Mouse (Mus musculus) cortical plate, adult 2 months (tissue): ENCODE measurements around the gene Atf5. TPM values are rescaled to one million over a fixed set of nuclear protein-coding genes. Genes with fewer than 3 reads are reported as not detected.

ENCODE experiments used
- H3K27ac ChIP-seq: fragments of 200-500 bp; 2 replicates; pipeline ENCODE4 v1.5.1; 2012; ENCODE audit warnings: low read length, control low read depth, inconsistent platforms; ENCODE audit not compliant: insufficient read depth
- H3K4me1 ChIP-seq: fragments of 200-500 bp; 2 replicates; pipeline ENCODE4 v1.6.1; 2011; ENCODE audit warnings: low read length; ENCODE audit not compliant: control insufficient read depth, insufficient read depth
- H3K4me3 ChIP-seq: fragments of 200-500 bp; 2 replicates; pipeline ENCODE4 v1.5.1; 2011; ENCODE audit warnings: mild to moderate bottlenecking, low read length, control low read depth; ENCODE audit not compliant: insufficient read depth
- CTCF ChIP-seq: fragments of 200-500 bp; IDR thresholded peaks from 2 replicates; pipeline ENCODE4 v1.5.1; 2011; ENCODE audit warnings: mild to moderate bottlenecking, control low read depth, low read length; ENCODE audit not compliant: insufficient read depth; ENCODE audit errors: extremely low read depth
- POLR2A ChIP-seq: fragments of 200-500 bp; IDR thresholded peaks from 2 replicates; pipeline ENCODE4 v1.6.1; 2011; ENCODE audit warnings: mild to moderate bottlenecking, low read length, control low read depth; ENCODE audit not compliant: insufficient read depth; ENCODE audit errors: extremely low read depth
- polyA plus RNA-seq: library from polyadenylated mRNA; depleted of rRNA; stranded (reverse); fragments of >200 nt; gene quantifications from 2 replicates; pipeline ENCODE4 v1.2.3, GENCODE M21; 2012

The Atf5 gene
- polyA plus RNA-seq, 1 experiment = 17.5 TPM

DNA sequence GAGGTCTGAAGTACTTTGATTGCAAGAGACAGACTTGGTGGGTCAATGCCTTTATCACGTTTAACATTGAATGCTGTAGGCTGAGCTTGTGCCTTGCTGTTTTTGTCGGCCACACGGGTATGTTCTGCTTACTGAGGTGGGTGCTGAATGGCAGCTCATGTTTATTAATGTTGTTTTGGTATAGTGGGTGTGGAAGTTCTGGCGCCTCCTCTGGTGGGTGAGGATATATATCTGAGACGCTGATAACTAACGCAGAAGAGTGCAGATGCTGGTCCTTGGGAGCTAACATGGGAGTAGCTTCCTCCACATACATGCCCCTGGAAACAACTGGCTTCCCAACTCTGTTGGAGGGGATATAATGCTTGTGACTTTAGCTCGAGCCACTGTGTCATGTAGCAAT lies 7.0 kb upstream of the Atf5 start:
- Histone ChIP-seq H3K4me1 (peaks cover 5% of the 10 kb centered on the region), H3K4me3 (no peak overlapping the region), H3K27ac (no peak overlapping the region)
- no peak for TF ChIP-seq POLR2A

DNA sequence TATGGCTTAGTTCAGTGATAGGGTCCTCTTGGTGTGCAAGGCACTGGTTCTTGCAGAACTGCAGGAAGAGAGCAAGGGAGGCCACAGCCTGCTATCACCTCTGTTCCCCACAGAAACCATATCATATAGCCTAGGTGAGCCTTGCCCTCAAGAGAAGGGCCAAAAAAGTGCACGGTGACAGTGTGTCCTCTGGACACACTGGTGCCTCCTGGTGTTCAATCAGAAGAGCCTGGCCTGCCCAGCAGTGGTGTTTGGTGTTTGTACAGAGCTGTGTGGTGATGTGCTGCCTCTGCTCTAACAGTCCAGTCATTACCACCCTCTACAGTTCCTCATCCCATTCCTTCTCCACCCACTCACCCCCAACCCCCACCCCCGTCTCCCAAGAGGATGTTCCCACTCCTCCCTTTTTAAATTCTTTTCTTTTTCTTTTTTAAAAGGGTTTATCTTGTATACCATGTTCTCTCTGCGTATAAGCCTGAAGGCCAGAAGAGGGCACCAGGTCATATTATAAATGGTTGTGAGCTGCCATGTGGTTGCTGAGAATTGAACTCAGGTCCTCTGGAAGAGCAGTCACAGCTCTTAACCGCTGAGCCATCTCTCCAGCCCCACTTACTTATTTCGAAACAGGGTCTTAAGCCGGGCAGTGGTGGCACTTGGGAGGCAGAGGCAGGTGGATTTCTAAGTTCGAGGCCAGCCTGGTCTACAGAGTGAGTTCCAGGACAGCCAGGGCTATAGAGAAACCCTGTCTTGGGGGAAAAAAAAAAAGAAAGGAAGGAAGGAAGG lies 5.4 kb upstream of the Atf5 start:
- TF ChIP-seq POLR2A (no peak), CTCF (no peak)
- Histone ChIP-seq H3K4me1 (peaks cover 12% of the 10 kb centered on the region), H3K4me3 (no peak overlapping the region), H3K27ac (no peak overlapping the region)

DNA sequence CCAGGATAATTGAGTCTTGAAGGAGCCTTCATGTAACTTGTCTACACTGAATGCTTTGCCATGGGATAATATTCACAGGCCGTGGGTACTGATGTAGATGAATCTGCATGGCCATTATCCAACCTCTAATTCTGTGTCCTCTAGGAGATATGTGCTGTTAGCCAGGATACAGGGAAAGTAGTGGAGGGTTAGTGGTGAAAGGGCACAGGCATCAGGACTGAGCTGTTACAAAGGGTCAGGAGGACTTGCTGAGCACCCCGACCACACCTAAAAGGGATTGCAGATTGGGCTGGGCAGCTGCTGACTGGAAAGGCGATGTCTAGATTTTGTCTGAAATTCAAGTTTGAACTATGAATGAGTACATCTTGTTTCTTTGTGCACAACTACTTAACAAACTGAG lies 4.1 kb upstream of the Atf5 start:
- no peak for TF ChIP-seq POLR2A
- TF ChIP-seq CTCF = no peak
- H3K4me1 ChIP-seq = peaks cover 12% of the 10 kb centered on the region
- H3K4me3 ChIP-seq = no peak overlapping the region
- H3K27ac ChIP-seq = no peak overlapping the region

DNA sequence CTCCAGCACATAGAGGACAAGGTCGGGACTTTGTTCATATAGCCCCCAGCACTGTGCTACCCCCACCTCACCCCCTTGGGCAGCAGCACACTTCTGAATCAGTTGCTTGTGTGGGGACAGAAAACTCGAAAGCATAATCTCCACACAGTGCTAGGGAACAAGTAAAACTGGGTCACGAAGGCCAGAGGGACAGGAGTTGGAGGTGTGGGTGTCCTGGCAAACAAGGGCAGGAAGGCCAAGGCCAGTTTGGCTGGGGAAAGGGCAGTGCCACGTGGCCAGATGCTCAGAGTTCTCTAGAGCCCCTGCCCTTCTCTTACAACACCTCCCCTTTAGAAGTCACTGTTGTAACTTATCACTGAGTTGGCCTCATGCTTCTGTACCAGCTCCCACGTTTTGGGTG lies 3.4 kb upstream of the Atf5 start:
- Histone ChIP-seq H3K4me3 (no peak overlapping the region), H3K27ac (no peak overlapping the region), H3K4me1 (peaks cover 14% of the 10 kb centered on the region)
- TF ChIP-seq POLR2A (no peak), CTCF (no peak)

GRCm38 (mm10) chr7:44819391-44819790 lies 2.9 kb upstream of the Atf5 start:
- Histone ChIP-seq H3K4me3 (peak overlapping the region; percentile 24; the same call in 1 of the 2 replicates), H3K4me1 (peaks cover 14% of the 10 kb centered on the region), H3K27ac (peak overlapping the region; percentile 44; the same call in 1 of the 2 replicates)
- TF ChIP-seq CTCF = no peak
- TF ChIP-seq POLR2A = no peak

DNA sequence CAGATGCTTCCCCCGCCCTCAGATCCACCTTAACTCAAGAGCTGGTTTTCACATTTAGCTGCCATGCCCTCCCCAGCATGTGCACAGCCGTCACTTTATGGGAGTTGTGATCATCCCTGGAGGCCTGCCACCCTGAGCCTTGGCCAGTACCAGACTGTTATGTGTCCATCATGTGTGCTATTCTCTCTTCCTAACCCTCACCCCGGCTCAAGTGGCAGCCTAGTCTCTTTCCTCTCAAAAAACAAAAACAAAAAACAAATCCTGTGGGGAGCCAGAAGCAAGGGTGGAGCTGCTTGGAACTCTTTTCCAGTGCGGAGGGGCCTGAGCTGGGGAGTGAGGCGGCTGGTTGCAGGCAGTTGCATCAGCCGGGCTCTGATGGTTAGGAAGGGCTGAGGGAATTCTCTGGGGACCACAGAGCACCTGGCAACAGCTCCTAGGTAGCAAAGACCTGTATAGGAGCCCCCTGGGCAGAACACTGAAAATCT lies 2.3 kb upstream of the Atf5 start:
- peak overlapping the region; percentile 44 for H3K27ac ChIP-seq
- peak overlapping the region; percentile 24 for H3K4me3 ChIP-seq
- peaks cover 14% of the 10 kb centered on the region for H3K4me1 ChIP-seq

DNA sequence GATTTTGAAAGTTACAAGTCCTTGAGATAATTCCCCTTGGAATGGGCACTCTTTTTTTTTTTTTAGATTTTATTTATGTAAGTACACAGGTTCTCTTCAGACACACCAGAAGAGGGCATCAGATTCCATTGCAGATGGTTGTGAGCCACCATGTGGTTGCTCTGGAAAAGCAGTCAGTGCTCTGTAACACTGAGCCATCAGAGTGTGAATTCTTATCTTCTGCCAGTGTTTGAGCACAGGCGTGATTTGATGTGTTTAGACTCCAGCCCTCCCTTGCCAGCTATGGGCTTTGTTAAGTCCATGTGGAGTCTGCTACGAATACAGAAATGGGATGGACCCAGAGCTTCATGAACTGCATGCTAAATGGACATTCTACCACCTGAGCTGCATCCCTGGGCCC lies 1.7 kb upstream of the Atf5 start:
- Histone ChIP-seq H3K4me3 (peak overlapping the region; percentile 24; the same call in 1 of the 2 replicates), H3K27ac (peak overlapping the region; percentile 5; the same call in 1 of the 2 replicates), H3K4me1 (peaks cover 14% of the 10 kb centered on the region)
- peak; percentile 45 for TF ChIP-seq CTCF
- no peak for TF ChIP-seq POLR2A

More for the DNA sequence above, 2.3 kb upstream of the Atf5 start:
- TF ChIP-seq CTCF = no peak
- TF ChIP-seq POLR2A = no peak

GRCm38 (mm10) chr7:44817441-44817840 lies 983 bp upstream of the Atf5 start:
- Histone ChIP-seq H3K4me3 (peak overlapping the region; percentile 74), H3K27ac (no peak overlapping the region), H3K4me1 (peaks cover 14% of the 10 kb centered on the region)
- no peak for TF ChIP-seq POLR2A
- TF ChIP-seq CTCF = no peak

- Histone ChIP-seq H3K4me1 (peaks cover 14% of the 10 kb centered on the region), H3K27ac (peak within 1 kb of the TSS; percentile 75)
- TF ChIP-seq POLR2A (peak; percentile 63; the same call in 1 of the 2 replicates), CTCF (no peak)
Observed at GRCm38 (mm10) chr7:44815721-44816469, 563 bp downstream of the Atf5 start, which contains the start of the genes Nup62 and Il4i1. TSS of gene Nup62 (plus strand) at chr7:44816088. TSS of gene Il4i1 (plus strand) at chr7:44816387.

More at GRCm38 (mm10) chr7:44815721-44816469, 563 bp downstream of the Atf5 start, which contains the start of the genes Nup62 and Il4i1:
- peak within 1 kb of the TSS; percentile 74 for H3K4me3 ChIP-seq
